Mouse (Mus musculus) liver, postnatal 0 days (tissue): ENCODE data around the gene Cstl1. TPM values are rescaled to one million over a fixed set of nuclear protein-coding genes. Genes with fewer than 3 reads are reported as not detected.

Experiments used
- ATAC-seq: fragments of 200-750 bp; cut with Nextera tagmentation; 2 replicates; pipeline ENCODE4 v1.8.0; 2017; ENCODE audit warnings: mild to moderate bottlenecking, moderate library complexity
- DNase-seq: peaks from one replicate; pipeline ENCODE4 v3.0.0-alpha.2; 2016
- H3K27ac ChIP-seq: fragments of 300-500 bp; sonication (generic); 2 replicates; pipeline ENCODE4 v1.5.1; 2014; ENCODE audit warnings: antibody characterized with exemption, moderate library complexity, mild to moderate bottlenecking, low read depth
- H3K27me3 ChIP-seq: fragments of 300-500 bp; sonication (generic); 2 replicates; pipeline ENCODE4 v1.6.1; 2014; ENCODE audit warnings: low read length, control low read depth, mixed read lengths; ENCODE audit not compliant: insufficient read depth
- H3K36me3 ChIP-seq: fragments of 300-500 bp; sonication (generic); replicated peaks from 2 replicates; pipeline ENCODE4 v1.6.1; 2014; ENCODE audit warnings: mild to moderate bottlenecking, control low read depth, low read length, moderate library complexity, mixed read lengths; ENCODE audit not compliant: insufficient read depth
- H3K4me1 ChIP-seq: fragments of 300-500 bp; sonication (generic); 2 replicates; pipeline ENCODE4 v1.6.1; 2014; ENCODE audit warnings: antibody characterized with exemption, mild to moderate bottlenecking, control low read depth; ENCODE audit not compliant: insufficient read depth
- H3K4me2 ChIP-seq: fragments of 300-500 bp; sonication (generic); 2 replicates; pipeline ENCODE4 v1.6.1; 2014; ENCODE audit warnings: low read depth, mild to moderate bottlenecking, low read length, moderate library complexity, mixed read lengths
- H3K4me3 ChIP-seq: fragments of 300-500 bp; sonication (generic); 2 replicates; pipeline ENCODE4 v1.5.1; 2014; ENCODE audit warnings: low read depth, low read length
- H3K9ac ChIP-seq: fragments of 300-500 bp; sonication (generic); replicated peaks from 2 replicates; pipeline ENCODE4 v1.6.1; 2014; ENCODE audit warnings: mild to moderate bottlenecking, moderate library complexity
- H3K9me3 ChIP-seq: fragments of 300-500 bp; sonication (generic); 2 replicates; pipeline ENCODE4 v1.6.1; 2016; ENCODE audit warnings: mild to moderate bottlenecking, control low read depth, low read length, mixed read lengths
- CTCF ChIP-seq: sonication (generic); IDR thresholded peaks from 2 replicates; pipeline ENCODE4 v1.5.1; 2016; ENCODE audit warnings: antibody characterized with exemption, low read depth
- EP300 ChIP-seq: IDR thresholded peaks from 2 replicates; pipeline ENCODE4 v1.6.1; 2016; ENCODE audit warnings: antibody characterized with exemption, low read depth, mild to moderate bottlenecking
- WGBS: fragments of 180-500 bp; shearing (Covaris S2); extraction: QIAGEN DNeasy Blood & Tissue Kit; methylation state at CpG from one replicate; pipeline ENCODE4 v1.1.7; 2014; ENCODE audit not compliant: insufficient replicate concordance; 5-methylcytosine and 5-hydroxymethylcytosine counted together
- polyA plus RNA-seq: library from polyadenylated mRNA; unstranded; fragments of >200 nt; fragmentation: Nextera tagmentation; extraction: Ambion mirVana; gene quantifications from 2 replicates; pipeline ENCODE4 v1.2.1, GENCODE M21; 2015

Cstl1 gene
- polyA plus RNA-seq, 1 experiment from 2014 or later: not detected

DNA sequence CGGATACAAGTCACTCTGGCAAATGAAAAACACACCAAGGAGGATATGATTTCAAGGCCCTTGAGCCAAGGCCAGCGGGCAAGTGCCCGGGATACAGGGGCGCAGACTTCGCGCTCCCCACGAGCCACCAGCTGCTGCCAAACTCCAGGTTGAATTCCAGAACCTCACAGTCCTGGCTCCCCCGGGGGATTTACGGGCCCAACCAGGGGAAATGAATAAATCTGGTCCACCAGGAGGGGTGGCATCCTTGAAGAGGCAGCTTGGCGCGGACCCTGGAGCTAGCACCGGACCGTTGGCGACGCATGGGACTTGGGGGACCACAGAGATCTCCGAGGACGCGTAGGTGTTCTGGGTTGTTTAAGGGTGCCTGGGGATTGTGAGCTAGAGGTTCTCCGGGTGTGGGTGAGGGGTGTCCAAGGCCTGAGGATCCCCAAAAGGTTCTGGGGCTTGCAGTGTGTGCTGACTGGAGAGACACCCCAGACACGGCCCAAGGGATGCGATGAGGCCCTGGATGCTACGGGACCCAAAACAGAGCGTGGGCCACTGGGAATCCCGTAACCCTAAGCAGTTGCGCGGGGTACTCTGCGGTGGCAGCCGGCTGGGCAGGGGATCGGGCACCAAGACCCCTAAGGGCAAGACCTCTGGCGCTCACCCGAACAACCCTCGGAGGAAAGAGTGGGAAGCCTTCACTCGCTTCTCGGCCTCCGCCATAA lies 18.4 kb upstream of the Cstl1 start:
- Histone ChIP-seq H3K9me3 (no peaks in the 10 kb centered on the region), H3K4me1 (no peaks in the 10 kb centered on the region), H3K27ac (no peak overlapping the region), H3K4me3 (peak overlapping the region; percentile 58), H3K36me3 (no peaks in the 10 kb centered on the region), H3K4me2 (peak overlapping the region; percentile 79), H3K27me3 (no peaks in the 10 kb centered on the region), H3K9ac (peak overlapping the region; percentile 70)
- TF ChIP-seq CTCF (no peak), EP300 (no peak)
- 4% methylated on average over 35 of the region's 35 CpGs for WGBS
- ATAC-seq (peak; percentile 57), DNase-seq (peak; percentile 17)

DNA sequence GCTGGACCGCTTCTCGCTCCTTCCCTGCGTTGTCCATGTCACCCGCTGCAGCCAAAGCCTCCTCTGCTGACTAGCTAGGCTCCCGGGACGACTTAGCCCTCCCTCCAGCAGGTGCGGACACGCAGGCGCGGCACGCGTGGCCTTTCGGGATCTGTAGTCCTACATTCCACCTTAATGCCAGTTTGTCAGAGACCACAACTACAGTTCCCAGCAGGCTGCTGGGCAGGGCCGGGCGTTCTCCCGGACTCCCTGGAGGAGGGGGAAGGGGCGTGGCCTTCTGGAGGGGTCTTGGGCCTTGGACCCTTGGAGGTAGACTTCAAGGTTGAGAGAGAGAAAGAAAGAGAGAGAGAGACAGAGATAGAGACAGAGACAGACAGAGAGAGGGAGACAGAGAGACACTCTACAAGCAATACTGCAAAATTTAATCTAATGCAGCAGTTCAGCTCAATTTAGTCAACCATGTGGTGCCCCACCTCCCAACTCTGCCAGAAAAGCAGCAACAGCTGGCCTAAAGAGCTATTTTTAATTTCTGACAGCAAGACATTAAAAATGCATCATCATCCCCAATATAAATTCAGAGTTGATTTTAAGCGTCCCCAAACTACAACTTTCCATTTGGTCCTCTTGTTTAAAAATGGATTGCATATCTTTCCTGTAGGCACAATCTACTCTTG lies 17.7 kb upstream of the Cstl1 start, which contains the start of gene Napb:
TSS of gene Napb (minus strand) at position 141 of the 674 bp plus-strand sequence.
- ATAC-seq: peak; percentile 100
- TF ChIP-seq CTCF (no peak), EP300 (no peak)
- peak within 1 kb of the TSS; percentile 58 for H3K4me3 ChIP-seq
- no peaks in the 10 kb centered on the region for H3K36me3 ChIP-seq
- no peak within 1 kb of the TSS for H3K27ac ChIP-seq
- DNase-seq: peak; percentile 85
- H3K9ac ChIP-seq: peak within 1 kb of the TSS; percentile 70
- WGBS: 6% methylated on average over 17 of the region's 18 CpGs
- no peaks in the 10 kb centered on the region for H3K4me1 ChIP-seq
- no peaks in the 10 kb centered on the region for H3K27me3 ChIP-seq
- H3K4me2 ChIP-seq: peak within 1 kb of the TSS; percentile 79
- H3K9me3 ChIP-seq: no peaks in the 10 kb centered on the region

DNA sequence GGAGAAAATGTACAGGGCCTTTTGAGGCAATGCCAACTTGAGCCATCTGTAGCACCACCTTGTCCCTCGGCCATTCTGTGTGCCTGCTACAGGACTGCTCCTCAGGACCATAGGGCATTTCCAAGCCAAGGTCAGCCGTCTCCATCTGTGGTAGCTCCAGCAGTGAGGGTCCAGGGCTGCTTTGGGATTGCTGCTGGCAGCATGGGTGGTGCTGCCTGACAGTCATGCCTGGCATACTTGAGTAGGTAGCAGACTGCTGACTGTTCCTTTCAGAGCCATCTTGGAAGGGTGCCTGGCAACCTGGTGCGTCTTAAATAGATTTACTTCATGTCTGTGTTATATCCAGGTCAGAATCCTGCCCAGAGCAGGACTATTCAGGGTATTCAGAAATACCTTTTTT lies 7.2 kb upstream of the Cstl1 start:
- H3K9me3 ChIP-seq: no peaks in the 10 kb centered on the region; the same call in 1 of the 2 replicates
- no peaks in the 10 kb centered on the region for H3K4me1 ChIP-seq
- TF ChIP-seq EP300 (no peak), CTCF (no peak)
- H3K9ac ChIP-seq: no peak overlapping the region
- no peak for ATAC-seq
- H3K4me2 ChIP-seq: no peak overlapping the region
- H3K27ac ChIP-seq: no peak overlapping the region
- H3K36me3 ChIP-seq: no peaks in the 10 kb centered on the region
- H3K27me3 ChIP-seq: no peaks in the 10 kb centered on the region
- no peak overlapping the region for H3K4me3 ChIP-seq
- DNase-seq: no peak
- WGBS: 64% methylated on average over 3 of the region's 3 CpGs

DNA sequence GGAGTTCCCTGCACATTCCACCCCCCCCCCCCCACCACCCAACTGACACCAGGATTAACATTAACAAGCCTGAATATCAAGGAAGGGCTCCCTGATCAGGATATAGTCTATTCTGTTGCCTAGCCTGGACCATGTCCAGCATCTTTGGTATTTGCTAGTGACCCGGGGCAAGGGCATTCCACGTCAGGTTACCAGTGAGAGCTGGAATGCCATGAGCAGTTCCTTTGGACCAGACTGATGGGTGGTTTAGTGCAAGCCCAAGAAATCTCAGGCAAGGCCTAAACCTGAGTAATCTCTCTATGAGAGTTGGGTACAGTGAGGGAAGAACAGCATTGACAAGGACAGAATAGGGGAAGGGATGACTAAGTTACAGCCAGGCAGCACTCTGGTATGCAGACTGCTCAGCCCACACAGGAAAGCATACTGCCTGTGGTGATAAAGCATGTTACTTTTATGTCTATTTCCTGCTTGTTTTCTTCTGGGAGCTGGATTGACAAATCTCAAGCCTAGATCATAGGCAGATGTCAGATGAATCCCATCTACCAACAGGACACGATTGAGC lies 6.2 kb upstream of the Cstl1 start:
- WGBS: 76% methylated on average over 3 of the region's 3 CpGs
- no peak overlapping the region for H3K27ac ChIP-seq
- no peak for ATAC-seq
- H3K9ac ChIP-seq: no peak overlapping the region
- no peak for TF ChIP-seq EP300
- no peak for TF ChIP-seq CTCF
- H3K4me3 ChIP-seq: no peak overlapping the region
- H3K9me3 ChIP-seq: no peaks in the 10 kb centered on the region; the same call in 1 of the 2 replicates
- H3K36me3 ChIP-seq: no peaks in the 10 kb centered on the region
- H3K4me1 ChIP-seq: no peaks in the 10 kb centered on the region
- DNase-seq: no peak
- H3K4me2 ChIP-seq: no peak overlapping the region
- H3K27me3 ChIP-seq: no peaks in the 10 kb centered on the region

DNA sequence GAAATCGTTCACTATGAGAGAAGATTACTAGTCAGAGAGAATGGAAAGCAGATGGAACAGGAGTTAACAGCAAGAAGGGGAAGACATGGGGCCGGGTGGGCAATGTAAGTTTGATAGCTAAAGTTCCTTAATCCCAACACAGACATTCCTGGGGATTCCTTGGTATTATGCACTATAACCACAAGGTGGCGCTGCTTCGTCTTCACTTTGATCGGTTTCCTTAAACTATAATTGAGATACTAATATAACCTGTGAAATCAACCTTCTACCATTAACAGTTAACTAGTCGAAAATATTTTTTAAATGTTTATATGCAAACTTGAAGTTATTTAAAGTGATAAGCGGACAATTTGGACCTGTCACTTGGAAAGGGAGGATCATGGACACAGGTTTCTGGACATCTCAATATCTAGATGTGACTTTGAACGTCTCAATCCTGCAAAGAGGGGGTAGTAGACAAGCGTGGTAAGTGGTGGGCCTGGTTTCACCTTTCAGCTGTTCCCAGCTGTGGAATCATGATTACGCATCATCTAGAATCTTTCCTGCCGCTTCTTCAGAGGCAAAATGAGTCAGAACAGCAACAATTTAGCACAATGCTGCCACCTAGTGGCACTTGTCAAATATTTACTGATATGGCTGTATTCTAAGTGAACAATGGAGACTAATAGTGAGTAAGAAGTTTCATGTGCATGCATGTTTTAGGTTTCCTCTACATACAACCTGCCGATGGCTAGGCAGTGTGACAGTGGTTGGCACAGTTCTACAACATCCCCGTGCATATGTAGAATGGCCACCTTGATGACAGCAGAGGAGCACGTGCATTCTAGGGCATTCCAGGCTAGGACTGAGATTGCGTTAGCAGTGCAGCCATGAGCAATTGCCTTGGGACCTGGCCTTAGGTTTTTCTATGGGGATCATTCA lies 2.0 kb downstream of the Cstl1 start:
- WGBS: 14% methylated on average over 15 of the region's 15 CpGs
- peak overlapping the region; percentile 79 for H3K4me2 ChIP-seq
- no peaks in the 10 kb centered on the region for H3K9me3 ChIP-seq
- H3K27me3 ChIP-seq: no peaks in the 10 kb centered on the region
- no peaks in the 10 kb centered on the region for H3K4me1 ChIP-seq
- H3K27ac ChIP-seq: no peak overlapping the region
- H3K4me3 ChIP-seq: peak overlapping the region; percentile 27
- TF ChIP-seq EP300 (no peak), CTCF (peak; percentile 82)
- peak; percentile 63 for ATAC-seq
- DNase-seq: peak; percentile 64
- H3K9ac ChIP-seq: no peak overlapping the region
- H3K36me3 ChIP-seq: no peaks in the 10 kb centered on the region
